In the genomic region with DNA sequence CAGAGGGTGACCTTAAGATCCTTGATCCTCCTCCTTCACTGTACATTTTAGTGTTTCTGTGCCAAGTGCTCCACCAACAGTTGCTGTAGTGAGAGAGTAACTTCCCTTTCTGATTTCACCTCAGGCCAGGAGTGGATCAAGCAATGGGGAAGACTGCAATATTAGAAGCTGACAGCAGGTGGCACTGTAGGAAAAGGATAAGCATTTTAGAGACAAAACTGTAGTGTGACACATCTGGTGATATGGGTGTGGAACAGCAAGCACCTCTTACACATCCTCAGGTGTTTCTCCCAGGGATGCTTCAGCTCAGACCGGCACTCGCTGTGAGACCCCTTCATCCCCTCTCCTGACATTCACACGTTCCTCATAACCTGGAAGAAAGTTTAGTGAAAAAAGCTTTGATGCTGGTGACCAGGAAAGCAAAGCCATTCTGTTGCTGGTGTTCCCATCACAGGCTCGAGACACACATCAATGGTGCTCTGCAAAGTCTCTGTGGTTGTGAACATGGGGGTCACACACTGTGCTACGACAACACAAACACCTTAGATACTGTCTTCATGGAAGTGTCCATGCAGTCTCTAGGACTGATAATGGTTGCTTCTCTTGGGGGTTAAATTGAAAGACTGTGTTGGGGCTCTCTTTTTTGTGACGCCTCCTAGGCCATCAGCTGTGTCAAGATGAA, we compare ENCODE assay signal across 9 mouse cellular contexts.
DNase-seq lines count a peak whose midpoint lies in the region; ATAC-seq lines count a peak whose summit lies in the region.
"Had no signal": no experiment of that assay in that cellular context is flagged by ENCODE, and none has a peak within 500 bp of the region (broad histone marks: within the 10 kb centered on the region; RNA-seq: fewer than 3 reads in every experiment).

No protein-coding gene starts in this region.

- no peaks in the 10 kb centered on the region for H3K4me1 ChIP-seq in forebrain, embryonic 14.5 days (ENCODE audit: control insufficient read depth, insufficient read depth, low read length)
- H3K4me1 ChIP-seq in hindbrain, embryonic 11.5 days (replicated peaks; ENCODE audit: control insufficient read depth, insufficient read depth, low read length) = no peaks in the 10 kb centered on the region
- H3K4me1 ChIP-seq: lung, embryonic 15.5 days had no signal

- H3K9me3 ChIP-seq in forebrain, embryonic 14.5 days (replicated peaks; ENCODE audit: control insufficient read depth, low read length) = no peaks in the 10 kb centered on the region
- no peaks in the 10 kb centered on the region for H3K9me3 ChIP-seq in hindbrain, embryonic 11.5 days (ENCODE audit: control insufficient read depth, low read length)
- H3K9me3 ChIP-seq: lung, embryonic 15.5 days had no signal

- no peak overlapping the region for H3K27ac ChIP-seq in forebrain, embryonic 14.5 days (ENCODE audit: low read depth, low read length)
- H3K27ac ChIP-seq in hindbrain, embryonic 11.5 days (ENCODE audit: low read depth, low read length) = no peak overlapping the region
- H3K27ac ChIP-seq: lung, embryonic 15.5 days had no signal

- ATAC-seq in forebrain, embryonic 14.5 days = peak; percentile 52
- ATAC-seq in hindbrain, embryonic 11.5 days (ENCODE audit: low FRiP score) = peak; percentile 57; the same call in 1 of the 2 replicates

- H3K9ac ChIP-seq in forebrain, embryonic 14.5 days (ENCODE audit: low read length) = no peak overlapping the region
- H3K9ac ChIP-seq in hindbrain, embryonic 11.5 days (ENCODE audit: low read depth, low read length) = no peak overlapping the region
- H3K9ac ChIP-seq: lung, embryonic 15.5 days had no signal

- DNase-seq in MN1 (ENCODE audit: low spot score) = peak; percentile 84
- DNase-seq in c-Kit-positive CD71-negative TER-119-negative erythroid progenitor cells, embryonic 14.5 days (ENCODE audit: low read depth) = peak; percentile 85
- DNase-seq in forebrain, embryonic 14.5 days (ENCODE audit: low spot score) = peak; percentile 86
- peak; percentile 88 for DNase-seq in hindbrain, embryonic 11.5 days (ENCODE audit: low spot score)
- peak; percentile 82 to 97 for DNase-seq in layer of hippocampus, postnatal 25 days (ENCODE audit: extremely low spot score in 1 of 2, low spot score in 1 of 2)
- peak; percentile 77 for DNase-seq in mesoderm, embryonic 11.5 days (ENCODE audit: low read depth, low spot score)
- peak; percentile 84 for DNase-seq in right cerebral cortex, postnatal 14 days
- DNase-seq in urinary bladder, postnatal 14 days (ENCODE audit: low spot score) = peak; percentile 85

- H3K4me2 ChIP-seq in forebrain, embryonic 14.5 days (ENCODE audit: low read length) = no peak overlapping the region
- no peak overlapping the region for H3K4me2 ChIP-seq in hindbrain, embryonic 11.5 days (replicated peaks; ENCODE audit: low read depth, low read length)
- H3K4me2 ChIP-seq: lung, embryonic 15.5 days had no signal

- H3K27me3 ChIP-seq in forebrain, embryonic 14.5 days (replicated peaks; ENCODE audit: control insufficient read depth, insufficient read depth, low read length) = no peaks in the 10 kb centered on the region
- no peaks in the 10 kb centered on the region for H3K27me3 ChIP-seq in hindbrain, embryonic 11.5 days (ENCODE audit: control insufficient read depth, insufficient read depth, low read length)
- H3K27me3 ChIP-seq: lung, embryonic 15.5 days had no signal

- H3K4me3 ChIP-seq in forebrain, embryonic 14.5 days (ENCODE audit: low read depth, low read length) = no peak overlapping the region
- no peak overlapping the region for H3K4me3 ChIP-seq in hindbrain, embryonic 11.5 days (ENCODE audit: low read depth, low read length)
- H3K4me3 ChIP-seq: lung, embryonic 15.5 days had no signal

- H3K36me3 ChIP-seq in forebrain, embryonic 14.5 days (ENCODE audit: control insufficient read depth, insufficient read depth, low read length) = no peaks in the 10 kb centered on the region
- H3K36me3 ChIP-seq in hindbrain, embryonic 11.5 days (ENCODE audit: control insufficient read depth, insufficient read depth, low read length) = no peaks in the 10 kb centered on the region
- H3K36me3 ChIP-seq: lung, embryonic 15.5 days had no signal

- WGBS in forebrain, embryonic 14.5 days = 47% methylated on average over 6 of the region's 6 CpGs
- WGBS in hindbrain, embryonic 11.5 days = 43% methylated on average over 6 of the region's 6 CpGs
